13 mouse cellular contexts compared by ENCODE assay signal in genomic region chr4:134997461-134998434, GRCm38 (mm10).
DNase-seq lines count a peak whose midpoint lies in the region; ATAC-seq and TF ChIP-seq lines count a peak whose summit lies in the region.
"Had no signal": no experiment of that assay in that cellular context is flagged by ENCODE, and none has a peak within 500 bp of the region (broad histone marks: within the 10 kb centered on the region; RNA-seq: fewer than 3 reads in every experiment).

No protein-coding gene starts in this region.

- TF ChIP-seq CTCF in E14TG2a.4 (conservative IDR thresholded peaks at IDR 0.05; ENCODE audit: low read length): no peak
- TF ChIP-seq CTCF in left cerebral cortex, adult 2 months (IDR thresholded peaks at IDR 0.05): no peak
- no peak for TF ChIP-seq CTCF in cerebellum, adult 2 months (IDR thresholded peaks at IDR 0.05; ENCODE audit: borderline replicate concordance, insufficient read depth, low read depth, low read length)

- H3K4me3 ChIP-seq in E14TG2a.4 (replicated peaks; ENCODE audit: low read length): 0 out of 2 replicates have a peak overlapping the region, but pooled peaks have one; percentile 10
- H3K4me3 ChIP-seq in left cerebral cortex, adult 2 months: no peak overlapping the region
- no peak overlapping the region for H3K4me3 ChIP-seq in cerebellum, adult 2 months (replicated peaks; ENCODE audit: insufficient read depth, low read depth, low read length)
- H3K4me3 ChIP-seq: neural tube, embryonic 13.5 days had no signal

- 95% methylated on average over 26 of the region's 26 CpGs for WGBS in cerebellum, adult 2 months

- no peaks in the 10 kb centered on the region for H3K36me3 ChIP-seq in E14TG2a.4 (ENCODE audit: insufficient read depth, low read length)
- H3K36me3 ChIP-seq: neural tube, embryonic 13.5 days had no signal

- H3K27ac ChIP-seq in left cerebral cortex, adult 2 months: no peak overlapping the region
- H3K27ac ChIP-seq in cerebellum, adult 2 months (ENCODE audit: insufficient read depth, low read length): no peak overlapping the region
- H3K27ac ChIP-seq: hindbrain, postnatal 0 days; neural tube, embryonic 13.5 days had no signal

- peak; percentile 40; the same call in 1 of the 2 replicates for ATAC-seq in common myeloid progenitor, adult 5-6 weeks (replicated peaks; ENCODE audit: low read depth, poor library complexity, severe bottlenecking)
- ATAC-seq: hindbrain, postnatal 0 days had no signal

- H3K4me1 ChIP-seq in E14TG2a.4 (replicated peaks; ENCODE audit: low read depth, low read length): peaks cover 35% of the 10 kb centered on the region
- H3K4me1 ChIP-seq in cerebellum, adult 2 months (ENCODE audit: control insufficient read depth, insufficient read depth, low read length): peaks cover 55% of the 10 kb centered on the region
- H3K4me1 ChIP-seq: neural tube, embryonic 13.5 days had no signal

- H3K27me3 ChIP-seq in E14TG2a.4 (ENCODE audit: insufficient read depth, low read length): peaks cover 27% of the 10 kb centered on the region
- no peaks in the 10 kb centered on the region for H3K27me3 ChIP-seq in cerebellum, adult 2 months (ENCODE audit: control insufficient read depth, insufficient read depth, low read length)

- no peak for TF ChIP-seq POLR2A in cerebellum, adult 2 months (IDR thresholded peaks at IDR 0.05; ENCODE audit: borderline replicate concordance, insufficient read depth, low read length)

- intact Hi-C loops in left cerebral cortex, adult 2 months (cut with DNase I): no loop called here

- peak; percentile 44 for DNase-seq in 416B (ENCODE audit: low read depth)
- DNase-seq in natural killer cell, adult 2 months (ENCODE audit: low spot score in 2 of 2): peak; percentile 18 to 24
- DNase-seq in left cerebral cortex, adult 2 months (ENCODE audit: extremely low spot score in 1 of 2, low spot score in 2 of 2): no peak
- DNase-seq in cerebellum, adult 2 months: no peak
- no peak for DNase-seq in cerebellum, adult 18-20 months
- no peak for DNase-seq in ovary, postnatal 10 days (ENCODE audit: low spot score)
- DNase-seq: cerebellum, postnatal 10 days; lung, postnatal 14 days; midbrain, embryonic 14.5 days had no signal

- H3K9me3 ChIP-seq in E14TG2a.4 (ENCODE audit: low read length): no peaks in the 10 kb centered on the region
- H3K9me3 ChIP-seq: neural tube, embryonic 13.5 days had no signal

Comparison
In these comparisons a context has a peak if more than half of its experiments do, and no peak if none do; other contexts are left out.
1. DNase-seq: peak in 416B (single experiment) and natural killer cell, adult 2 months (2 of 2); none in left cerebral cortex, adult 2 months (0 of 2), cerebellum, adult 2 months (0 of 2), cerebellum, adult 18-20 months (0 of 2) and ovary, postnatal 10 days (single experiment).